Mouse (Mus musculus): ENCODE measurements around the gene Suox. TPM values are rescaled to one million over a fixed set of nuclear protein-coding genes. Genes with fewer than 3 reads are reported as not detected.
"Not testable (repeated sequence)": the region's sequence is repeated elsewhere in the genome, so short reads cannot be mapped to it uniquely, and the experiment has no call there.

The Suox gene
- total RNA-seq, 2 experiments from 2014 or later = 12.2 to 12.6 TPM

DNA sequence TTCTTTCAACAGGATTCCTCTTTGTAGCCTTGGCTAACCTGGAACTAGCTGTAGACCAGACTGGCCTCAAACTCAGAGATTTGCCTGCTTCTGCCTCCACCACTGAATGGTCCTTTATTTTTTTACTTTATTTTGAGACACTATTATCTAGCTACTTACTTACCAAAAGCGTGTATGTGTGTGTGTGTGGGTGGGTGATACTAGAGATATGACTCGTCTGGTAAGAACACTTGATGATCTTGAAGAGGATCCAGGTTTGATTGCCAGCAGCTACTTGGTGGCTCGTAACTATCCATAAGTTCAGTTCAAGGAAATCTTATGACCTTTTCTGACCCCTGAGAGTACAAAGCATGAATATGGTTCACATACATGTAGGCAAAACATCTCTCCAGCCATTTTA, 8.6 kb downstream of the Suox start:
- no peak for DNase-seq (ENCODE audit: low spot score in 2 of 2)

DNA sequence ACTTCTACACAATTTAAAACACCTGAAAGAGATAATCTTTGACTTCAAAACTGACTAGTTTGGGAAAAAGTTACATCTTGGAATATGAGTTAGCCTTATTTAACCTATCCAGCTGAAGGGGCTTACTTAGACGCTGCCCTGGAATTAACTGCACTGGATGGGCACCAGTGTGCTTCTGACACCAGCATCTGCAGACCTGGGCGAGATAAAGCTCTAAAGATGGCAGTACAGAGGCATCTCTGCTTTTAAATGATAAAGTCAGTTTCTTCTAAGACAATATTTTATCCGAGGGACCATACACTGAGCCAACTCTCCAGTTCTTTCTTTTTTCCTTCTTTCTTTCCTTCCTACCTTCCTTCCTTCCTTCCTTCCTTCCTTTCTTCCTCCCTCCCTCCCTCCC, 9.1 kb downstream of the Suox start:
- DNase-seq (ENCODE audit: low spot score in 2 of 2) = no peak

DNA sequence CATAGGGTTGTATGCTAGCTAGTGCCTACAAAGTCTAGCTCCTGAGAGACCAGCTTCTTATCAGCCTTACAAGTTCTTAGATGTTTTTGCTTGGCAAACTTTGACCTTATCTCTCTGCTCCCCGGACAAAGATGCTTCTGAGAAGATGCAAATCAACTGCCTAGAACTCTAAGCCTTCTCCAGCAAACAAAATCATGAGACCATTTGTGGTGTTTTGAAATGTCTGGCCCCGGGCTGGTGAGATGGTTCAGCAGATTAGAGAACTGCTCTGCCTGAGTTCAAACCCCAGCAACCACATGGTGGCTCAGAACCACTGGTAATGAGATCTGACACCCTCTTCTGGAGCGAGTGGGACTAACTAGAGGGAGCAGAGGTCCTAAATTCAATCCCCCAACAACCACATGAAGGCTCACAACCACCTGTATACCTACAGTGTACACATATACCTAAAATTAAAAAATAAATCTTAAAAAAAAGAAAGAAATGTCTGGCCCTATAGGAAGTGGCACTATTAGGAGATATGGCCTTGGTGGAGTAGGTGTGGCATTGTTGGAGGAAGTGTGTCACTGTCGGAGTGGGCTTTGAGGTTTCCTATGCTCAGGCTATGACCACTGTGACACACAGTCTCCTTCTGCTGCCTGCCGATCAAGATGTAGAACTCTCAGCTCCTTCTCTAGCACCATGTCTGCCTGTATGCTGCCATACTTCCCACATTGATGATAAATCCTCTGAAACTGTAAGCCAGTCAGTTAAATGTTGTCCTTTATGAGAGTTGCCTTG, 10.2 kb downstream of the Suox start:
- DNase-seq (ENCODE audit: low spot score in 2 of 2) = no peak

DNA sequence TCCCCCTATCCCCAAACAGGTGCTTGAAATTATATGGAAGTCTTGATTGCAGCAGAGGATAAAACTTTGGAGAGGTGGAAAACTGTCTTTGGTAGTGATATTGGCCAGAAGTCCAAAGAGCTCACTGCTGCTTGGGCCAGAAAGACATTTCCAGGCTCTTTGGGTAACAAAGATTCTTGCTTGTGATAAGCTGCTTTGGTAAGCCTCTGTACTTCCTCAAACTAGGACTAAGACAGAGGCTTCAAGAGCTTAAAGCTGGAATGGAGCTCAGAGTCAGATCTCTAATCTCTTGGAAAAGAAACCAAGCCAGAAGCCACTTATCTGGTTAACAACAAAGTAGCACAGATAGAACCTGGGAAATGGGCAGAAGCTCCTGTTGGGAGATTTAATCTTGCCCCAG, 11.4 kb downstream of the Suox start:
- DNase-seq (ENCODE audit: low spot score in 2 of 2) = no peak

DNA sequence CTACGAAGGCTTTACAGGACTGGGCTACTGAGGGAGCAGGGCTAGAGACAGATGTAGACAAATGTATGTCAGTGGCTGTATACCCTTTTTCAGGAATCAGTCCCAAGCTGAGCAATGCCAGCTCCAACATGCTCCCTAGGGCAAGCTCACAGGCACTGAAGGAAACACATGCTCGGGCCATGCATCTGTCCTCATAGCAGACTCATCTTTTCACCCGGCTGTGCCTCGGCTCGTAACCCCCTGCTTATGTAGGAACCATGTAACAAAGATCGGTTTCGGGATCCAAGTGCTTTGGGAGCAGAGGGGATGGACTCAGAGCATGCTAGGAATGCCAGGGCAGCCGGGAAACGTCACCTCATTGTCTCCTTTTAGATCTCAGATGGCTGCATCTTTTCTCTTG, 14.4 kb downstream of the Suox start:
- DNase-seq (ENCODE audit: low spot score in 2 of 2) = no peak

DNA sequence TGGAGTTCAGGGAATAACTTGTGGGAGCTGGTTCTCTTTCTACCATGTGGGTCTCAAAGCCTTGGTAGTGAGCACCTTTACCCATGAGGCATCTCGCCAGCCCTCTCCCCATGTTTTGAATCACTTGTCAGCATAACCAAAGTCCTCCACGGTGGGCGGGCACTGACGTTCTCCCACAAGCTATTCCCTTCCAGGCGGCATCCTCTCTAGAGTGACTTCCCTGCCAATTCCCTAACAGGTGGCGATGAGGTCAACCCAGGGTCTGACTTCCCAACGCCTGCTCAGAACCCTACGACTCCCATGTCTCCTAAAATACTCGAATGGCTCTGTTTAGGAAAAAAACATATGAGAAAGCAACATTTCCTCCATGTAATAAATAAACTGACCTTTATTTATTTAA, 16.0 kb downstream of the Suox start:
- DNase-seq (ENCODE audit: low spot score in 2 of 2) = no peak

DNA sequence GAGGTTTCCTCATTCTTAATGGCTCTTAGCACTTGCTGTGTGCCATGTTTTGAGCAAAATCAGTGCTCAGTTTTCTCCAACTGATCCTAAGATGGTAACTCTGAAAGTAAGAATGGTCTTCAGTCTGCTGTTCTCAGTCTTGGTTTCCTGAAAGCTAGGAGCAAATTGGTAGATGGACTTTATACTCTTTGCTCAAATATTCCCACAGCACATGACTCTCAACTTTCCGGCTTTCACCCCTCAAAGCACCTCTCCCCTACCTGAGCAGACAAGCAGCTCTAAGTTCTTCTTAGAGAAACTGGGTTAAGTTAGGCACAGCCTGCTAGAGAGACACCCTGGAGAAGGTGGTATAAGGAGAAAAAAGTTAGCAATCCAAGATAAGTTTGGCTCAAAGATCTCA, 17.1 kb downstream of the Suox start:
- DNase-seq (ENCODE audit: low spot score in 2 of 2) = no peak

DNA sequence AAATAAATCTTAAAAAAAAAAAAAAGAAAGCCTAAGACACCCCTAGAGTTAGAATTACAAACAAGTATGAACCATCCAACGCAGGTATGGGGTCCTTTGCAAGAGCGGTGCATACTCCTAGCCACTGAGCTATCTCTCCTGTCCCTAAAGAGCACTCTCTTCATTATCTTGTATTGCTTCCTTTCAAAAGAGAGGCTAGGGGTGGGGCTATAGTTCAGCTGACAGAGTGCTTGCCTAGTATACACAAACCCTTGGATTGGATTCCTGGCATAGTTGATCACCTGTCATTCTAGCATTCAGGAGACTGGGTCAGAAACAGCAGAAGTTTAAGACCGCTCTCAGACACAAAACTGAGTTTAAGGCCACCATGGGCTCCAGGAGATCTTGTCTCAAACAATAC, 18.6 kb downstream of the Suox start:
- no peak for DNase-seq (ENCODE audit: low spot score in 2 of 2)

DNA sequence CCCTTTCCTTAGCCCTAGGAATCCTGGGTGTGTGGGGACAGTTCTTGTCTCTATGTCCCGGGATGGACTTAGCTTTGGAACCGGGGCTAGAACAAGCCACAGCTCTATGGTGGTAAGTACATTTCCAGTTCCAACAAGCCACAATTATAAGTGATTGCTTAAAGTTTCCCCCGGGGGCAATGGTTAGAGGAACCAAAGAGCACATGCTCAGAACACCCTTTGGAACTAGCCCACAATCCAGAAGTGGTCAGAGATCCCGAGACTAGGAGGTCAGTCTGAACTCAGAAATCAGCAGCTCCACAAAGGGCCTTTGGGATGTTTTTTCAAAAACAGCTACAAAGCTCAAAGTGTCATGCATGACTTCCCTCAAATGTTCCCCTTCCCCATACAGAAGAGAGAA, 20.0 kb downstream of the Suox start:
- DNase-seq (ENCODE audit: low spot score in 2 of 2) = no peak

DNA sequence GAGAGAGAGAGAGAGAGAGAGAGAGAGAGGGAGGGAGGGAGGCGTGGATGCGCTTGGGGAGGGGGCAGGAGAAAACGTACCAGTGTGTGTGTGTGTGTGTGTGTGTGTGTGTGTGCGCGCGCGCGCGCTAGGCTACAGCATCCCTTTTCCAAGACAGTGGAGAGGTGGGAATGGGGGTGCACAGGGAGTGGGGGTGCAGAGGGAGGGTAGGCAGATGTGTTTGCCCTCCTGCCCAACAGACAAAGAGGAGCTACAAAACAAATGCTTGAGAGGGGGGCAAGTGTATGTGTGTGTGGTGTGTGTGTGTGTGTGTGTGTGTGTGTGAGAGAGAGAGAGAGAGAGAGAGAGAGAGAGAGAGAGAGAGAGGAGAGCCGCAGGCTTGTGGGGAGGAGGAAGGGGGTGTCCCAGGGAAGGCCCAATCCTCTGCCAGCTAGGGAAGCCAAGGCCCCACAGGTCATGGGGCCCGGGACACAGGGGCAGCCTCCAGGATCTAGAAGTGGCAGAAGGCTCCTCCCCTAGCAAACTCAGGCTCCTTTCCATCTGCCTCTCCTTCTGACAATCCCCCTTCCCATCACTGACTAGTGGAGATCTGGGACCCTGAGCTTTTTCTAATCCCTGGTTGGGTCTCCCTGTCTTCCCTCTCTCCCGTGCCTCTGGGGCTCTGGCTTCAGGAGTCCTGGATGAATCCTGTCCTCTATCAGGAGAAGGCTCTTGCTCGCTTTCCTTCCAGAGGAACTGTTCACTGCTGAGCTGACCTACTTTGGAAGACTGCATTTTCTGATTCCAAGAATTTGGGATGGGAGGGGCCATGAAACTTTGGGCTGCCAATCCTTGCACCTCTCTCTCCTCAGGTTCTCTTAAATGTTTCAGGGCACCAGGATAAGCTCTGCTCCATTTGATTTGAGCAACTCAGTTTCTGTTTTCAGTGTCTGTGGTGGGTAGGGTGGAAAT, 27.5 kb downstream of the Suox start:
- peak; percentile 41 to 50 for DNase-seq (ENCODE audit: low spot score in 2 of 2)

DNA sequence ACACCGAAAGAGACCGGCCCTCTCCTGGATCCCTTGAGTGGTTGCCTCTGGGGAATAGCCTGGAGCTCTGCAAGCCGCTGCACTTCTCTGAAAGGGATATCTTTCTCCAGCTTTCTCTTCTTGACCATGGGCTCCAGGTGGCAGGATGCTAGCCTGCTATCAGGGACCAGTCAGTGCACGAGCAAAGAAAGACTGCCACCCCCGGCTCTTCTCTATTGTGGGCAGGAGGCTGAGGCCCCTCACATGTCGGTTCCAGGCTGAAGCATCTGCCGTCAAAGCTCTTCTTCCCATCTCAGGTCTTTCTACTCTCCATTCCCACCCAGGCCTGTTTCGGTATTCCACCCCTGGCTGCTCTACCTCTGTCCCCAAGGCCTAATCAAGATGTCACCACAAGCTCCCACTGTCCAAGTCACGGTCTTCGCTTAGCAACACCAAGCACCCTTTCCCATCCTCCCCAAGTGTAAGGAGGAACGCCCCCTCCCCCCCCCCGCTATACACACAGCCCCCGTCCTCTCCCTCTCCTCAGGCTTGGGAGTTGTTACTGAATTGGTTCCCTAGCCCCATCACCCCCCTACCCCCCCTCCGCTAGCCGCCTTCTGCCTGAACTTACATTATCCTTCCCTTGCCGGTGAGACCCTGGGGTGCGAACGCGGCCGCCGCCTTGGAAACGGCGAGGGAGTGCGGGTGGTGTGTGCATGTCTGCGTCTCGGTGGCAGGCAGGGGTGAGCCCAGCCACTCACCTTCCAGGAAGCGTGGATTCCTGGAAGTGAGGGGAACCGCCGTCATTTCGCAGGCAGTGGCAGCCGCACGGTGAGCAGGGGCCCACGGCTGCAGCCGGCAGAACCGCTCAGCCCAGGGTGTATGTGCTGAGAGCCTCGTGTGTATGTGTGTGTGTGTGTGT, 28.5 kb downstream of the Suox start, which contains the start of gene Ikzf4:
TSS of gene Ikzf4 (minus strand) at position 881 of the 901 bp plus-strand sequence.
- peak in 1 of 2 experiments; percentile 59 for DNase-seq (ENCODE audit: low spot score in 2 of 2)

DNA sequence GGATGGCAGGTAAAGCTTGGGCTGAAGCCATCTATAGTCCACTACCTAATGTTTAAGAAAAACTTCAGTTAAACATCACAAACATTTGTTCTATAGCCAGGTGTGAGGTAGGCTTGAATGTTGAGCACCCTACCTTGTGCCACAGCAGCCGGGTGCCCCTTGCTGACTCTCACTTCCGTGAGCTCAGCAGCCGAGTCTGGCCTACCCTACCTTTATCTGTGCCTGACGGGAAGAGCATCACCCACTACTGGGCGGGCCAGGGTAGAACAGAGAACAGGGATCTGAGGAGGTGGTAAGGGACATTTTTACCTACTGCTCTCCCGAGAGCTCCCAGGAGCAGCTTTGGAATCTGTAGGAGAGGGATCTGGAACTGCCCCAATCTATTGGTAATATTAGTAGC, 31.1 kb downstream of the Suox start:
- no peak for DNase-seq (ENCODE audit: low spot score in 2 of 2)

DNA sequence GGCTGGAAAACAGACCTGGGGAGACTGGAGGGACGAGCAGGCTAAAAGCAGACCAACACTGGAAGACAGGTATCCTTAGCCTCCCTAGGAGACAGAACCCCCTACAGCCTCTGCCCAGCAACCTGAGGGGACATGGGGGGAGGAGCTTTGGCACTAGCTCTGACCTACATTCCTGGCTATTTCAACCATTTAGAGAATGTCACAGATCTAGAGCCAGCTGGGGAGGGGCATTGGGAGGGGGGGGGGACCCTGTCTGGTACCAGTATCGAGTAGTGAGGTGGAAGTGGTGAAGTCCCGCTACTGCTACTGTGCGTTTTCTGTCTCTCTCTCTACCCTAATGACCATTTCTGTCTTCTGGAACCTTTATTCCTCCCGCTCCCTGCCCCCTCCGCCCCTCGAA, 32.0 kb downstream of the Suox start:
- no peak for DNase-seq (ENCODE audit: low spot score in 2 of 2)

DNA sequence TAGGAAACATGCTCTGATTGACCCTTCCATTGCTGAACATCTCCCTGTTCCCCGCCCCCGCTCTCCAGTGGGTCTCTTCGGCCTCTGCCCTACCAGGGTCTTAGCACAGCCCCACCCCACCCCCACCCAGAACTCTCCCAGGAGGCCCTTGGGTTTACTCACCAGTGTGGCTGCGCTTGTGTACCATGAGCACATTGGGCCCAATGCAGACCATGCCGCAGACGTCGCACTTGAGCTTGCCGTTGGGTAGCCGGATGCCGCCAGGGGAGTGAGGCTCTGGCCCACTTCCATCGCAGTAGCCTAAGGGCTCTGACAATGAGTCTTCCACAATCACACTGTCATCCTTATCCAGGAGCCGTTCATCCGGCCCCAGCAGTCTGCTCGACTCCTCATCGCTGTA, 33.0 kb downstream of the Suox start:
- no peak for DNase-seq (ENCODE audit: low spot score in 2 of 2)

DNA sequence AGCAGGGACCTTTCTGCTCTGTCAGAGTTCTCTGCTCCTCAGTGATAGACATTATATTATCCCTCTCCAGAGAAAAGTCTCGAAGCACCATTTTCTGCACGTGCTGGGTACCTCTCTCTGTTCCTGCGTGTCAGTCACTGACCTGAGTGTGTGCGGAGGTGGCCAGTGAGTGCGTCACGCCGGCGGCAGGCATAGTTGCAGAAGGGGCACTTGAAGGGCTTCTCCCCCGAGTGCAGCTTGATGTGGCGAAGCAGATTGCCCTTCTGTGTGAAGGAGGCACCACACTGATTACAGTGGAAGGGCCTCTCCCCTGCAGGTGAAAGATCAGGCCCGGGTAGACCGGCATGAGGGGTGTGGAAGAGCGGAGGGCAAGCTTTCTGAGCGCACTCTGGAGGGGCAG, 33.9 kb downstream of the Suox start:
- DNase-seq (ENCODE audit: low spot score in 2 of 2) = no peak

DNA sequence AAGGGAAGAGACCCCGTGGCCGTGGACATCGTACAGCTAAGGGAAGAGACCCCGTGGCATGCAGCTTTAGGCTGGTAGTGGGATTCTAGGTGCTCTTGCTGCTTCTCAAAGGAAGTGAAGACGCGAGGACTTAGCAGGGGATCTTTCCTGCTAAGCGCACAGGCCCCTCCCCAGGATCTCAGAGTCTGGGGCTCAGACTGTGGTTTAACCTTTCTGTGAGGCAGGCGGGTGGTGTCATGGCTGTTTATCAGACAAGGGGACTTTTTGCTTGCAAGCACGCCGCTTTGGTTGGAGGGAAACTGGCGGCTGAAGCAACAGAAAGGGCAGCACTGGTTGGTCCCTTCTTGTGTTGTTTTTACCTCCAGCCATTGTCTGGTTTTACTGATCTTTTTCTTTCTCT, 36.9 kb downstream of the Suox start:
- no peak for DNase-seq (ENCODE audit: low spot score in 2 of 2)

DNA sequence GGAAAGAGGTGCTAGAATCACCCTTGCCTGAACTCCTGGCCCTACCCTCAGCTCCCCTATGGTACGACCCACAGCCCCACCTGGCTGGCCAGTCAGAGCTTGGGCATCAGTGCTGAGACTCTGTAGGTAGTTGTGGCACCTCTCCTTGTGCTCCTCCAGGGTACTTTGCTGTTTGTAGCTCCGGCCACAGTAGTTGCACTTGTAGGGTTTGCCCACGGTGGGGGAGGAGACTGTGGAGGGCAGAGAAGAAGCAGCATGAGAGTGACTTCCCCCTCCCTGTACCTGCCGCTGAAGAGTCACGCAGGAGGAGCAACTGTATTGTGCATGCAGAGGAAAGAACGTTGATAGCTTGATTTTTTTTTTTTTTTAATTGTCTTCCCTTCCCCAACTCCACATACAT, 37.3 kb downstream of the Suox start:
- no peak for DNase-seq (ENCODE audit: low spot score in 2 of 2)

DNA sequence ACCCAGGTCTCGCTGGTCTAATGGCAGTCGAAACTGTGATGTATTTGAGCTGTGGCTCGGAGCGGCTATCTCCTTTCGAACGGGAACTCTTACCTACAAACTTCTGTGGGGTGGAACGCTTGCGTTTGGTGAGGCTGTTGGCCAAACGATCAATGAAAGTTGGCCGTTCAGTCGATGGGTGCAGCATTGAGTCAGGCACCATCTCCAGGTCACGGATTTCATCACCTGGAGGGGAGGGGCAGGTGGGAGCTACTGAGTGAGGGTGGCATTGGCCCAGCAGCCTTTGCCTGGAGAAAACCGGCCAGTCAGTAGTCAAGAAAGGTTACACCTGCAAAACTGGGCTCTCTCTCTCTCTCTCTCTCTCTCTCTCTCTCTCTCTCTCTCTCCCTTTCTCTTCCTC, 38.2 kb downstream of the Suox start:
- DNase-seq (ENCODE audit: low spot score in 2 of 2) = no peak

DNA sequence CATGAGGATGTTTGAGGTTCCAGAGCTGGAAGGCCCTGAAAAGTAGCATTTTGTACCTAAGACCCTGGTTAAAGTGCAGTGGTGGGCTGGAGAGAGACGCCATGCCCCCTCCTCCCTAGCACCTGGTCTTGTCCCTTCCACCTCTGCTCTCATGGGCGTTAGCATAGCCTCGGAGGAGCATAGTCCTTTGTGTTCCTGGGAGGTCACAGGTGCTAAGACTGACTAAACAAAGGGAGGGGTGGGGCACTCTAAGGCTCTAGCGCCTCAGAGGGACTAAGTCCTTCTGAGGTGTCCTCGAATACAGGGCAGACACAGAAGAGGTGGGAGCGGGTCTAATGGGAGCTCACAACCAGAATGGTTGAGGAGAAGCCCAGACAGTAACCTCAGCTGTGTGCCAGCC, 42.3 kb downstream of the Suox start:
- no peak for DNase-seq (ENCODE audit: low spot score in 2 of 2)

DNA sequence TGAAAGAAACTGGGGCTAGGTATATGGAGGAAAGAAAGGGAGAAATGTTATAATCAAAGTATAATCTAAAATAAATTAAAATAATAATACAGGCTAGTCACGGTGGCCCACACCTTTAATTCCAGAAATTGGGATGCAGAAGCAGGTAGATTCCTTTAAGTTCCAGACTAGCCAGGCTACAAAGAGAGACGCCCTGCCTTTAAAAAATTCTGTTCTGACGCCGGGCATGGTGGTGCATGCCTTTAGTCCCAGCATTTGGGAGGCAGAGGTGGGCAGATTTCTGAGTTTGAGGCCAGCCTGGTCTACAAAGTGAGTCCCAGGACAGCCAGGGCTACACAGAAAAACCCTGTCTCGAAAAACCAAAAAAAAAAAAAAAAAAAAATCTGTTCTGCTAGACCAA, 43.6 kb downstream of the Suox start:
- not testable (repeated sequence) for DNase-seq (ENCODE audit: low spot score in 2 of 2)

DNA sequence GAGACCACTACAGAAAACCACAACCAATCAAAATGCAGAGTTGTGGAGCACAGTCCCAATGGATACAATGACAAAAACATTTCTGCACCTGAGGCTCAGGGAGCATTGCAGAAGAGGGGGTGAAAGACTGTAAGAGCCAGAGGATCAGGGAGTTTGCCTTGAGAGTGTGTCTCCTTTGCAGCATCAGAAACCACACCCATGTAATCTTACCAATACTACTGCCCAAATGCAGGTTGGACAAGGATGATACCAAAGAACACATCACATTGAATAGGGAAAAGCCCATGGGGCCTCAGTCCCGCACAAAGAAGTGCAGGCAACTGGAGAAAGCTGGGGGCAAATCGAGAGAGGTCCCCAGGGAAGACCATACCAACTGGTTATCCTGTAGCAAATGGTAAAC, 44.1 kb downstream of the Suox start:
- DNase-seq (ENCODE audit: low spot score in 2 of 2) = no peak
